In genomic region chr6:29915836-29916235, GRCm38 (mm10) we compare ENCODE assay signal across 10 mouse cellular contexts. TPM values are rescaled to one million over a fixed set of nuclear protein-coding genes. Genes with fewer than 3 reads are reported as not detected.
DNase-seq lines count a peak whose midpoint lies in the region; ATAC-seq lines count a peak whose summit lies in the region.
"Had no signal": no experiment of that assay in that cellular context is flagged by ENCODE, and none has a peak within 500 bp of the region (broad histone marks: within the 10 kb centered on the region; RNA-seq: fewer than 3 reads in every experiment).

No protein-coding gene starts in this region.

- peak overlapping the region; percentile 79; the same call in 1 of the 2 replicates for H3K4me3 ChIP-seq in hindbrain, embryonic 10.5 days
- no peak overlapping the region for H3K4me3 ChIP-seq in hindbrain, embryonic 16.5 days (ENCODE audit: low read length)
- H3K4me3 ChIP-seq in midbrain, embryonic 14.5 days (replicated peaks; ENCODE audit: low read depth, low read length), result no peak overlapping the region
- H3K4me3 ChIP-seq in midbrain, embryonic 16.5 days (ENCODE audit: low read depth, low read length), result no peak overlapping the region
- H3K4me3 ChIP-seq in forebrain, embryonic 14.5 days (ENCODE audit: low read depth, low read length), result no peak overlapping the region; the same call in 1 of the 2 replicates

- H3K27ac ChIP-seq in hindbrain, embryonic 10.5 days, result no peak overlapping the region
- H3K27ac ChIP-seq in hindbrain, embryonic 16.5 days (ENCODE audit: low read depth, low read length), result no peak overlapping the region
- H3K27ac ChIP-seq in midbrain, embryonic 14.5 days (replicated peaks; ENCODE audit: low read depth, low read length), result no peak overlapping the region
- no peak overlapping the region for H3K27ac ChIP-seq in midbrain, embryonic 16.5 days (ENCODE audit: low read length)
- no peak overlapping the region for H3K27ac ChIP-seq in forebrain, embryonic 14.5 days (ENCODE audit: low read depth, low read length)
- H3K27ac ChIP-seq: neural tube, embryonic 13.5 days had no signal

- no peak for ATAC-seq in hindbrain, embryonic 16.5 days
- ATAC-seq in midbrain, embryonic 14.5 days (ENCODE audit: low FRiP score, low TSS enrichment), result no peak
- no peak for ATAC-seq in midbrain, embryonic 16.5 days
- no peak for ATAC-seq in forebrain, embryonic 14.5 days

- DNase-seq in hindbrain, embryonic 10.5 days (ENCODE audit: low spot score), result no peak
- DNase-seq in midbrain, embryonic 14.5 days, result peak; percentile 3
- DNase-seq in forebrain, embryonic 14.5 days (ENCODE audit: low spot score), result no peak
- no peak for DNase-seq in spleen, postnatal 36 days (ENCODE audit: low spot score in 2 of 2)
- DNase-seq in adrenal gland, adult 18-20 months (ENCODE audit: low spot score in 2 of 2), result no peak
- DNase-seq: cerebellum, adult 2 months; thymus, postnatal 25 days had no signal

- H3K4me1 ChIP-seq in hindbrain, embryonic 10.5 days (replicated peaks), result peaks cover 15% of the 10 kb centered on the region
- peaks cover 8% of the 10 kb centered on the region for H3K4me1 ChIP-seq in hindbrain, embryonic 16.5 days (ENCODE audit: control insufficient read depth, insufficient read depth, low read depth, low read length)
- H3K4me1 ChIP-seq in midbrain, embryonic 14.5 days (ENCODE audit: control insufficient read depth, insufficient read depth, low read length), result no peaks in the 10 kb centered on the region
- H3K4me1 ChIP-seq in midbrain, embryonic 16.5 days (ENCODE audit: control insufficient read depth, insufficient read depth, low read length), result peaks cover 3% of the 10 kb centered on the region; the same call in 1 of the 2 replicates
- peaks cover 3% of the 10 kb centered on the region; the same call in 1 of the 2 replicates for H3K4me1 ChIP-seq in forebrain, embryonic 14.5 days (ENCODE audit: control insufficient read depth, insufficient read depth, low read length)

- H3K27me3 ChIP-seq in hindbrain, embryonic 10.5 days (ENCODE audit: insufficient read depth, poor library complexity, severe bottlenecking), result peaks cover 51% of the 10 kb centered on the region
- peaks cover 7% of the 10 kb centered on the region for H3K27me3 ChIP-seq in hindbrain, embryonic 16.5 days (replicated peaks; ENCODE audit: control insufficient read depth, insufficient read depth, low read length)
- peaks cover 14% of the 10 kb centered on the region for H3K27me3 ChIP-seq in midbrain, embryonic 14.5 days (ENCODE audit: control insufficient read depth, insufficient read depth, low read length)
- peaks cover 10% of the 10 kb centered on the region for H3K27me3 ChIP-seq in midbrain, embryonic 16.5 days (ENCODE audit: control insufficient read depth, insufficient read depth, low read depth, low read length)
- 0 out of 2 replicates have a peak, but pooled peaks cover 6% of the 10 kb centered on the region for H3K27me3 ChIP-seq in forebrain, embryonic 14.5 days (replicated peaks; ENCODE audit: control insufficient read depth, insufficient read depth, low read length)

- no peak overlapping the region for H3K4me2 ChIP-seq in hindbrain, embryonic 16.5 days (ENCODE audit: low read length)
- no peak overlapping the region for H3K4me2 ChIP-seq in midbrain, embryonic 14.5 days (ENCODE audit: low read length)
- H3K4me2 ChIP-seq in midbrain, embryonic 16.5 days (ENCODE audit: low read length), result no peak overlapping the region
- H3K4me2 ChIP-seq in forebrain, embryonic 14.5 days (ENCODE audit: low read length), result peak overlapping the region; percentile 93; the same call in 1 of the 2 replicates

- H3K9me3 ChIP-seq in hindbrain, embryonic 10.5 days, result no peaks in the 10 kb centered on the region
- no peaks in the 10 kb centered on the region for H3K9me3 ChIP-seq in hindbrain, embryonic 16.5 days (ENCODE audit: control insufficient read depth, low read length)
- H3K9me3 ChIP-seq in midbrain, embryonic 14.5 days (ENCODE audit: control insufficient read depth, low read length), result no peaks in the 10 kb centered on the region
- no peaks in the 10 kb centered on the region for H3K9me3 ChIP-seq in midbrain, embryonic 16.5 days (replicated peaks; ENCODE audit: control insufficient read depth, low read length, poor library complexity, severe bottlenecking)
- H3K9me3 ChIP-seq in forebrain, embryonic 14.5 days (replicated peaks; ENCODE audit: control insufficient read depth, low read length), result no peaks in the 10 kb centered on the region
- H3K9me3 ChIP-seq: neural tube, embryonic 13.5 days had no signal

- no peak overlapping the region for H3K9ac ChIP-seq in hindbrain, embryonic 16.5 days (ENCODE audit: low read depth, low read length)
- H3K9ac ChIP-seq in midbrain, embryonic 14.5 days (replicated peaks; ENCODE audit: low read length), result no peak overlapping the region
- H3K9ac ChIP-seq in midbrain, embryonic 16.5 days (ENCODE audit: low read depth, low read length), result no peak overlapping the region
- no peak overlapping the region for H3K9ac ChIP-seq in forebrain, embryonic 14.5 days (ENCODE audit: low read length)

- H3K36me3 ChIP-seq in hindbrain, embryonic 10.5 days, result no peaks in the 10 kb centered on the region
- no peaks in the 10 kb centered on the region for H3K36me3 ChIP-seq in hindbrain, embryonic 16.5 days (ENCODE audit: control insufficient read depth, insufficient read depth, low read length)
- H3K36me3 ChIP-seq in midbrain, embryonic 14.5 days (ENCODE audit: control insufficient read depth, insufficient read depth, low read length), result 0 out of 2 replicates have a peak, but pooled peaks cover 2% of the 10 kb centered on the region
- H3K36me3 ChIP-seq in midbrain, embryonic 16.5 days (ENCODE audit: control insufficient read depth, insufficient read depth, low read length), result no peaks in the 10 kb centered on the region
- no peaks in the 10 kb centered on the region for H3K36me3 ChIP-seq in forebrain, embryonic 14.5 days (ENCODE audit: control insufficient read depth, insufficient read depth, low read length)
- H3K36me3 ChIP-seq: neural tube, embryonic 13.5 days had no signal

- 32% methylated on average over 9 of the region's 9 CpGs for WGBS in hindbrain, embryonic 10.5 days
- WGBS in hindbrain, embryonic 16.5 days, result 30% methylated on average over 9 of the region's 9 CpGs
- 31% methylated on average over 9 of the region's 9 CpGs for WGBS in midbrain, embryonic 14.5 days
- WGBS in midbrain, embryonic 16.5 days, result 26% methylated on average over 9 of the region's 9 CpGs
- 32% methylated on average over 9 of the region's 9 CpGs for WGBS in forebrain, embryonic 14.5 days

RNA-seq across cellular contexts. Expression of gene Strip2, which starts 1.0 kb away (rescaled TPM):
- polyA plus RNA-seq in hindbrain, embryonic 10.5 days (2016; fragmentation: Nextera tagmentation; extraction: Ambion mirVana), result 0.86 and 1.0 TPM in 2 replicates
- 7.8 and 8.6 TPM in 2 replicates for polyA plus RNA-seq in hindbrain, embryonic 16.5 days (2015; fragmentation: Nextera tagmentation; extraction: Ambion mirVana)
- 2.8 and 2.9 TPM in 2 replicates for polyA plus RNA-seq in midbrain, embryonic 14.5 days (2014; fragmentation: Nextera tagmentation; extraction: Ambion mirVana)
- 4.2 and 4.4 TPM in 2 replicates for polyA plus RNA-seq in midbrain, embryonic 16.5 days (2015; fragmentation: Nextera tagmentation; extraction: Ambion mirVana)
- polyA plus RNA-seq in forebrain, embryonic 14.5 days (2014; fragmentation: Nextera tagmentation; extraction: Ambion mirVana), result 1.7 and 2.7 TPM in 2 replicates
- total RNA-seq in adrenal gland, adult 18-20 months (2021), result 1 to 10 TPM; 2.0 to 2.1 TPM
